In genomic region chr5:32133549-32134004, GRCm38 (mm10) we compare ENCODE assay signal across 8 mouse cellular contexts. TPM values are rescaled to one million over a fixed set of nuclear protein-coding genes. Genes with fewer than 3 reads are reported as not detected.
DNase-seq lines count a peak whose midpoint lies in the region; ATAC-seq and TF ChIP-seq lines count a peak whose summit lies in the region.

No protein-coding gene starts in this region.

- no peak for ATAC-seq in forebrain, embryonic 13.5 days
- peak; percentile 21 for ATAC-seq in heart, postnatal 0 days (ENCODE audit: insufficient read depth, low read depth)
- ATAC-seq in liver, embryonic 14.5 days (ENCODE audit: insufficient read depth) = no peak
- ATAC-seq in neural tube, embryonic 11.5 days (ENCODE audit: insufficient read depth, low FRiP score, low TSS enrichment) = no peak

- no peaks in the 10 kb centered on the region for H3K9me3 ChIP-seq in forebrain, embryonic 13.5 days (replicated peaks)
- H3K9me3 ChIP-seq in heart, postnatal 0 days (replicated peaks; ENCODE audit: control insufficient read depth, low read length) = no peaks in the 10 kb centered on the region
- H3K9me3 ChIP-seq in liver, embryonic 14.5 days (ENCODE audit: control insufficient read depth, low read length) = no peaks in the 10 kb centered on the region
- H3K9me3 ChIP-seq in neural tube, embryonic 11.5 days (ENCODE audit: control insufficient read depth, low read length) = no peaks in the 10 kb centered on the region

- TF ChIP-seq CTCF in bone marrow, adult 2 months (IDR thresholded peaks at IDR 0.05; ENCODE audit: control insufficient read depth, insufficient read depth, low read length) = 0 out of 2 replicates have a peak, but pooled peaks have one; percentile 1
- TF ChIP-seq CTCF in heart, postnatal 0 days (IDR thresholded peaks at IDR 0.05; ENCODE audit: low read depth) = no peak
- no peak for TF ChIP-seq CTCF in liver, embryonic 14.5 days (IDR thresholded peaks at IDR 0.05; ENCODE audit: low read depth)

- peak; percentile 42; the same call in 1 of the 2 replicates for TF ChIP-seq EP300 in heart, postnatal 0 days (IDR thresholded peaks at IDR 0.05; ENCODE audit: low read depth)
- TF ChIP-seq EP300 in liver, embryonic 14.5 days (IDR thresholded peaks at IDR 0.05; ENCODE audit: low read depth) = no peak

- no peaks in the 10 kb centered on the region for H3K36me3 ChIP-seq in forebrain, embryonic 13.5 days (ENCODE audit: poor library complexity, severe bottlenecking)
- H3K36me3 ChIP-seq in heart, postnatal 0 days (replicated peaks; ENCODE audit: control insufficient read depth, insufficient read depth, low read length) = no peaks in the 10 kb centered on the region
- H3K36me3 ChIP-seq in liver, embryonic 14.5 days (replicated peaks; ENCODE audit: control insufficient read depth, insufficient read depth, low read depth) = no peaks in the 10 kb centered on the region
- no peaks in the 10 kb centered on the region for H3K36me3 ChIP-seq in neural tube, embryonic 11.5 days (ENCODE audit: control insufficient read depth, insufficient read depth, low read length)

- 0% methylated on average over 20 of the region's 20 CpGs for WGBS in bone marrow, adult 2 months
- WGBS in forebrain, embryonic 13.5 days = under 1% methylated on average over 20 of the region's 20 CpGs
- WGBS in heart, postnatal 0 days = under 1% methylated on average over 20 of the region's 20 CpGs
- WGBS in liver, embryonic 14.5 days (ENCODE audit: insufficient replicate concordance) = 0% methylated on average over 20 of the region's 20 CpGs
- 0% methylated on average over 20 of the region's 20 CpGs for WGBS in neural tube, embryonic 11.5 days

- peak; percentile 80 for DNase-seq in 416B (ENCODE audit: low read depth)
- peak; percentile 83 for DNase-seq in heart, postnatal 0 days (ENCODE audit: low spot score)
- peak; percentile 76 to 78 for DNase-seq in kidney, postnatal 36 days
- DNase-seq in liver, embryonic 14.5 days (ENCODE audit: low read depth in 3 of 3, low spot score in 3 of 3) = no peak
- DNase-seq in neural tube, embryonic 11.5 days (ENCODE audit: low spot score) = peak; percentile 54
- DNase-seq in testis, postnatal 14 days (ENCODE audit: low spot score) = peak; percentile 82

- H3K27me3 ChIP-seq in forebrain, embryonic 13.5 days = peaks cover 89% of the 10 kb centered on the region
- no peaks in the 10 kb centered on the region for H3K27me3 ChIP-seq in heart, postnatal 0 days (ENCODE audit: control insufficient read depth, insufficient read depth, low read length)
- peaks cover 68% of the 10 kb centered on the region for H3K27me3 ChIP-seq in liver, embryonic 14.5 days (ENCODE audit: control insufficient read depth, insufficient read depth, low read length)
- peaks cover 50% of the 10 kb centered on the region for H3K27me3 ChIP-seq in neural tube, embryonic 11.5 days (ENCODE audit: control insufficient read depth, insufficient read depth, low read length)

- H3K4me3 ChIP-seq in bone marrow, adult 2 months (replicated peaks; ENCODE audit: control insufficient read depth, low read depth, low read length) = peak overlapping the region; percentile 74
- H3K4me3 ChIP-seq in forebrain, embryonic 13.5 days = peak overlapping the region; percentile 58
- H3K4me3 ChIP-seq in heart, postnatal 0 days (ENCODE audit: low read depth, low read length) = peak overlapping the region; percentile 89
- H3K4me3 ChIP-seq in liver, embryonic 14.5 days (ENCODE audit: insufficient read depth in 1 of 2, low read depth in 2 of 2, low read length in 2 of 2) = peak overlapping the region; percentile 24 to 50
- H3K4me3 ChIP-seq in neural tube, embryonic 11.5 days (ENCODE audit: low read depth, low read length) = peak overlapping the region; percentile 54

- peak overlapping the region; percentile 63 for H3K27ac ChIP-seq in bone marrow, adult 2 months (ENCODE audit: control insufficient read depth, insufficient read depth, low read depth, low read length, poor library complexity)
- no peak overlapping the region; the same call in 1 of the 2 replicates for H3K27ac ChIP-seq in forebrain, embryonic 13.5 days
- peak overlapping the region; percentile 98 for H3K27ac ChIP-seq in heart, postnatal 0 days (ENCODE audit: low read depth)
- H3K27ac ChIP-seq in liver, embryonic 14.5 days = no peak overlapping the region
- no peak overlapping the region for H3K27ac ChIP-seq in neural tube, embryonic 11.5 days (ENCODE audit: low read depth, low read length)

- peak overlapping the region; percentile 88 for H3K4me2 ChIP-seq in forebrain, embryonic 13.5 days
- H3K4me2 ChIP-seq in heart, postnatal 0 days (ENCODE audit: low read depth, low read length) = peak overlapping the region; percentile 85
- peak overlapping the region; percentile 57 for H3K4me2 ChIP-seq in liver, embryonic 14.5 days (ENCODE audit: low read depth)
- H3K4me2 ChIP-seq in neural tube, embryonic 11.5 days (ENCODE audit: low read depth) = peak overlapping the region; percentile 91

- peak; percentile 63; the same call in 1 of the 2 replicates for TF ChIP-seq POLR2A in bone marrow, adult 2 months (IDR thresholded peaks at IDR 0.05; ENCODE audit: borderline replicate concordance, control insufficient read depth, low read depth, low read length)

- no peaks in the 10 kb centered on the region; the same call in 1 of the 2 replicates for H3K4me1 ChIP-seq in bone marrow, adult 2 months (ENCODE audit: control insufficient read depth, insufficient read depth, low read length)
- H3K4me1 ChIP-seq in forebrain, embryonic 13.5 days = peaks cover 36% of the 10 kb centered on the region
- H3K4me1 ChIP-seq in heart, postnatal 0 days (ENCODE audit: control insufficient read depth, insufficient read depth) = peaks cover 5% of the 10 kb centered on the region; the same call in 1 of the 2 replicates
- H3K4me1 ChIP-seq in liver, embryonic 14.5 days (replicated peaks; ENCODE audit: control insufficient read depth in 2 of 2, insufficient read depth in 2 of 2, low read length in 1 of 2) = 0 out of 4 replicates have a peak, but pooled peaks cover 0 to 3% of the 10 kb centered on the region in 2 experiments
- peaks cover 6% of the 10 kb centered on the region; the same call in 1 of the 2 replicates for H3K4me1 ChIP-seq in neural tube, embryonic 11.5 days (ENCODE audit: control insufficient read depth, insufficient read depth, low read length)

- peak overlapping the region; percentile 65 for H3K9ac ChIP-seq in forebrain, embryonic 13.5 days
- peak overlapping the region; percentile 75 for H3K9ac ChIP-seq in heart, postnatal 0 days (replicated peaks; ENCODE audit: low read depth, low read length)
- no peak overlapping the region for H3K9ac ChIP-seq in liver, embryonic 14.5 days (replicated peaks)
- H3K9ac ChIP-seq in neural tube, embryonic 11.5 days (ENCODE audit: low read length) = peak overlapping the region; percentile 55

RNA-seq across cellular contexts. Expression of gene Fosl2, which starts 2.0 kb away (rescaled TPM):
- polyA plus RNA-seq in bone marrow, adult 2 months (2011; ENCODE audit: insufficient read depth, insufficient read length, low replicate concordance, missing spikeins) = 8.9 and 19.6 TPM in 2 replicates
- polyA plus RNA-seq in forebrain, embryonic 13.5 days (2015; fragmentation: Nextera tagmentation; extraction: Ambion mirVana) = 0.59 and 0.66 TPM in 2 replicates
- 15.7 and 18.6 TPM in 2 replicates for total RNA-seq in heart, postnatal 0 days (2014; rRNA removed; ENCODE audit: low replicate concordance)
- 1.4 and 1.5 TPM in 2 replicates for polyA plus RNA-seq in heart, postnatal 0 days (2015; fragmentation: Nextera tagmentation; extraction: Ambion mirVana)
- 0.60 and 0.73 TPM in 2 replicates for polyA plus RNA-seq in liver, embryonic 14.5 days (2012; rRNA removed)
- 0.37 and 0.44 TPM in 2 replicates for polyA plus RNA-seq in liver, embryonic 14.5 days (2014; fragmentation: Nextera tagmentation; extraction: Ambion mirVana)
- 0.48 and 0.96 TPM in 2 replicates for polyA plus RNA-seq in neural tube, embryonic 11.5 days (2014; fragmentation: Nextera tagmentation; extraction: Ambion mirVana)

Comparison
In these comparisons a context has a peak if more than half of its experiments do, and no peak if none do; other contexts are left out.
1. DNase-seq: peak in 416B (single experiment), heart, postnatal 0 days (single experiment), kidney, postnatal 36 days (2 of 2), neural tube, embryonic 11.5 days (single experiment) and testis, postnatal 14 days (single experiment); none in liver, embryonic 14.5 days (0 of 3).
2. H3K27ac ChIP-seq: peak in bone marrow, adult 2 months (single experiment) and heart, postnatal 0 days (single experiment); none in forebrain, embryonic 13.5 days (single experiment), liver, embryonic 14.5 days (single experiment) and neural tube, embryonic 11.5 days (single experiment).
3. H3K4me3 ChIP-seq: peak in every context shown above with its lines; median percentile 89 in heart, postnatal 0 days; 74 in bone marrow, adult 2 months; 58 in forebrain, embryonic 13.5 days; 54 in neural tube, embryonic 11.5 days; 37 in liver, embryonic 14.5 days.
4. Peak in every context shown above with its lines, with median percentiles within 50 percentile points of each other: H3K4me2 ChIP-seq.